8 mouse cellular contexts compared by ENCODE assay signal in genomic region chr2:145794318-145794954, GRCm38 (mm10).
DNase-seq lines count a peak whose midpoint lies in the region; ATAC-seq and TF ChIP-seq lines count a peak whose summit lies in the region.
"Had no signal": no experiment of that assay in that cellular context is flagged by ENCODE, and none has a peak within 500 bp of the region (broad histone marks: within the 10 kb centered on the region; RNA-seq: fewer than 3 reads in every experiment).

No protein-coding gene starts in this region.

- no peak overlapping the region for H3K27ac ChIP-seq in heart, postnatal 0 days (ENCODE audit: low read depth)
- H3K27ac ChIP-seq: limb, embryonic 12.5 days had no signal

- no peak overlapping the region for H3K4me3 ChIP-seq in E14TG2a.4 (replicated peaks; ENCODE audit: low read length)
- H3K4me3 ChIP-seq in heart, postnatal 0 days (ENCODE audit: low read depth, low read length), result no peak overlapping the region
- H3K4me3 ChIP-seq: limb, embryonic 12.5 days had no signal

- peaks cover 47% of the 10 kb centered on the region for H3K4me1 ChIP-seq in E14TG2a.4 (replicated peaks; ENCODE audit: low read depth, low read length)
- H3K4me1 ChIP-seq in heart, postnatal 0 days (ENCODE audit: control insufficient read depth, insufficient read depth), result no peaks in the 10 kb centered on the region; the same call in 1 of the 2 replicates

- no peak for TF ChIP-seq EP300 in heart, postnatal 0 days (IDR thresholded peaks at IDR 0.05; ENCODE audit: low read depth)

- H3K4me2 ChIP-seq in heart, postnatal 0 days (ENCODE audit: low read depth, low read length), result no peak overlapping the region
- H3K4me2 ChIP-seq: limb, embryonic 12.5 days had no signal

- ATAC-seq in heart, postnatal 0 days (ENCODE audit: insufficient read depth, low read depth), result peak; percentile 67; the same call in 1 of the 2 replicates

- 38% methylated on average over 5 of the region's 5 CpGs for whole genome bisulfite sequencing in heart, postnatal 0 days

- TF ChIP-seq CTCF in E14TG2a.4 (conservative IDR thresholded peaks at IDR 0.05; ENCODE audit: low read length), result peak; percentile 77
- TF ChIP-seq CTCF in heart, postnatal 0 days (IDR thresholded peaks at IDR 0.05; ENCODE audit: low read depth), result peak; percentile 74

- no peaks in the 10 kb centered on the region for H3K36me3 ChIP-seq in E14TG2a.4 (ENCODE audit: insufficient read depth, low read length)
- H3K36me3 ChIP-seq in heart, postnatal 0 days (replicated peaks; ENCODE audit: control insufficient read depth, insufficient read depth, low read length), result 0 out of 2 replicates have a peak, but pooled peaks cover 7% of the 10 kb centered on the region

- no peaks in the 10 kb centered on the region for H3K9me3 ChIP-seq in E14TG2a.4 (ENCODE audit: low read length)
- H3K9me3 ChIP-seq in heart, postnatal 0 days (replicated peaks; ENCODE audit: control insufficient read depth, low read length), result no peaks in the 10 kb centered on the region
- H3K9me3 ChIP-seq: limb, embryonic 12.5 days had no signal

- DNase-seq in ZHBTc4 (ENCODE audit: low read depth, low spot score), result peak; percentile 80
- peak; percentile 24 for DNase-seq in embryo, embryonic 11.5 days (ENCODE audit: low read depth, low spot score)
- peak; percentile 59 for DNase-seq in heart, postnatal 0 days (ENCODE audit: low spot score)
- peak; percentile 55 for DNase-seq in layer of hippocampus, adult 9-10 months (ENCODE audit: low spot score)
- peak; percentile 89 for DNase-seq in lung, postnatal 36 days
- DNase-seq in right cerebral cortex, postnatal 25 days, result peak; percentile 59

- H3K9ac ChIP-seq in heart, postnatal 0 days (replicated peaks; ENCODE audit: low read depth, low read length), result no peak overlapping the region
- H3K9ac ChIP-seq: limb, embryonic 12.5 days had no signal

- no peaks in the 10 kb centered on the region for H3K27me3 ChIP-seq in E14TG2a.4 (ENCODE audit: insufficient read depth, low read length)
- H3K27me3 ChIP-seq in heart, postnatal 0 days (ENCODE audit: control insufficient read depth, insufficient read depth, low read length), result no peaks in the 10 kb centered on the region
- H3K27me3 ChIP-seq: limb, embryonic 12.5 days had no signal

Comparison
In these comparisons a context has a peak if more than half of its experiments do, and no peak if none do; other contexts are left out.
1. DNase-seq: peak in every context shown above with its lines; median percentile 89 in lung, postnatal 36 days; 80 in ZHBTc4; 59 in heart, postnatal 0 days; 59 in right cerebral cortex, postnatal 25 days; 55 in layer of hippocampus, adult 9-10 months; 24 in embryo, embryonic 11.5 days.